Comparison of ENCODE assay signal across 8 mouse cellular contexts in the genomic region with DNA sequence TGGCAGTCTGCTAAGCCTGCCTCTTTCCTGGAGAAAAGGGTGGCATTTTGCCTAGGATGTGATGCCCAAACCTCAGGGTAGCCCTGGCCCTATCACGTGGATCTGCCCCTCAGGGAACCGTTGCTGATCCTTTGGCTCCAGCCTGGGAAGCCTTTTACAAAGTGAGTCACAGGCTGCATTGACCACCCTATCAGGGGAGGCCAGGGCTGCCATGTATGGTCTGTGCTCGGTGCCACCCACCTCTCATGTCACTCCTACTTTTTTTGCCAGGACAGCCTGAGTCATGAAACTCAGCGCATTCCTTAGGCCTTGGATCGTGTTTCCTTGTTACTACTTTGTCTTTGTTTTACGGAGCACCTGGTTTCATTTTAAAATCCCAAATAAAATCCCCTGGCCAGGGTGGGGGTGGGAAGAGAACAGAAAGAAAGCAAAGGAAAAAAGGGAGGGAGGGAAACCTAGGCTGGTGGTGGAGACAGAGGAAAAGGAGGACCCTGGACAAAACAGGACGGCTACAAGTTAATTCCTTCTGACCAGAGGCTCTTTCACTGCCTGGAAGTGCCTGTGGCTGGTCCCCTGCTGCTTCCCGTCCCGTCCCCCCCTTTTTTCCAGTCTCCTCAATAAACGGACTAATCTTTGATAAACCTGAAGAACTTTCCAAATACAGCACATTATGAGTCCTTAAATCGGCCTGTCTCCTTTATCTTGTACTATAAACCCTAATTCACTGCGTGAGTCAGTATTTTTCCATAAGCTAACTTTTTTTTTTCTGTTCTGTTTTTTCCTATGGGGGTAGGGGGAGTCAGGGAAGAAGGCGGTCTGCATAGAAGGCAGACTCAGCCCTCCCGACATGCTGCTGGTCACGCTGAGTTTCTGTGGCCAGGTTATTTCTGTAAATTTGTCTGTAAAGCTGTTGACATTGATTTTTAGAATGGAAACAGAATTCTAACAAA. TPM values are rescaled to one million over a fixed set of nuclear protein-coding genes. Genes with fewer than 3 reads are reported as not detected.
DNase-seq lines count a peak whose midpoint lies in the region; ATAC-seq and TF ChIP-seq lines count a peak whose summit lies in the region.

No protein-coding gene starts in this region.

- H3K27ac ChIP-seq in ES-Bruce4 (ENCODE audit: insufficient read depth, low read length): no peak overlapping the region
- no peak overlapping the region for H3K27ac ChIP-seq in liver, embryonic 16.5 days (ENCODE audit: low read length)

- peak overlapping the region; percentile 83 for H3K9ac ChIP-seq in ES-Bruce4 (ENCODE audit: low read depth, poor library complexity, severe bottlenecking)
- no peak overlapping the region for H3K9ac ChIP-seq in liver, embryonic 16.5 days (ENCODE audit: low read depth, low read length)

- H3K9me3 ChIP-seq in ES-Bruce4 (replicated peaks; ENCODE audit: control insufficient read depth, insufficient read depth, low read length, poor library complexity, severe bottlenecking): peaks cover 6% of the 10 kb centered on the region
- no peaks in the 10 kb centered on the region for H3K9me3 ChIP-seq in liver, embryonic 16.5 days (replicated peaks; ENCODE audit: control insufficient read depth, low read length)

- no peak overlapping the region; the same call in 1 of the 2 replicates for H3K4me3 ChIP-seq in ES-Bruce4 (ENCODE audit: low read depth, low read length)
- no peak overlapping the region for H3K4me3 ChIP-seq in liver, embryonic 16.5 days (ENCODE audit: low read depth, low read length)

- peak; percentile 81 for DNase-seq in cerebellum, adult 9-11 months
- DNase-seq in gastrocnemius, postnatal 10 days: peak; percentile 18
- peak; percentile 87 for DNase-seq in hindlimb bud, embryonic 11.5 days (ENCODE audit: extremely low spot score, low read depth, low spot score)
- DNase-seq in retina, embryonic 14.5 days (ENCODE audit: low spot score): peak; percentile 40

- H3K27me3 ChIP-seq in ES-Bruce4 (ENCODE audit: control insufficient read depth, insufficient read depth, low read length, poor library complexity, severe bottlenecking): no peaks in the 10 kb centered on the region
- no peaks in the 10 kb centered on the region for H3K27me3 ChIP-seq in liver, embryonic 16.5 days (ENCODE audit: control insufficient read depth, insufficient read depth, low read depth, low read length)

- no peaks in the 10 kb centered on the region for H3K36me3 ChIP-seq in ES-Bruce4 (ENCODE audit: control insufficient read depth, insufficient read depth, low read length, poor library complexity, severe bottlenecking)
- no peaks in the 10 kb centered on the region for H3K36me3 ChIP-seq in liver, embryonic 16.5 days (ENCODE audit: control insufficient read depth, insufficient read depth)

- TF ChIP-seq POLR2A in ES-Bruce4 (IDR thresholded peaks at IDR 0.05; ENCODE audit: insufficient read depth, low read length): no peak

- peak overlapping the region; percentile 60 for H3K4me2 ChIP-seq in liver, embryonic 16.5 days (ENCODE audit: low read depth, low read length)

- no peak for ATAC-seq in liver, embryonic 16.5 days (ENCODE audit: low read depth)
- no peak for ATAC-seq in activated CD4-positive, CD25-positive, alpha-beta regulatory T cell, adult 4 months
- ATAC-seq in CD4-positive, CD25-positive, alpha-beta regulatory T cell, adult 4 months: no peak

- TF ChIP-seq EP300 in ES-Bruce4 (IDR thresholded peaks at IDR 0.05; ENCODE audit: insufficient read depth, low read depth, low read length): no peak

- no peak for TF ChIP-seq CTCF in ES-Bruce4 (IDR thresholded peaks at IDR 0.05; ENCODE audit: low read depth, low read length)

- WGBS in liver, embryonic 16.5 days (ENCODE audit: insufficient replicate concordance): 33% methylated on average over 15 of the region's 15 CpGs

- H3K4me1 ChIP-seq in ES-Bruce4 (ENCODE audit: control insufficient read depth, insufficient read depth, low read length): peaks cover 2% of the 10 kb centered on the region
- H3K4me1 ChIP-seq in liver, embryonic 16.5 days (ENCODE audit: control insufficient read depth, low read depth, low read length): no peaks in the 10 kb centered on the region; the same call in 1 of the 2 replicates

RNA-seq across cellular contexts. Expression of gene 1700011L22Rik, which starts 39.4 kb away (rescaled TPM):
- not detected in 2 replicates for polyA plus RNA-seq in ES-Bruce4 (2011; ENCODE audit: insufficient read depth, insufficient read length, low read depth, missing spikeins)
- total RNA-seq in gastrocnemius, postnatal 10 days (2021): not detected
- not detected in 2 replicates for polyA plus RNA-seq in liver, embryonic 16.5 days (2015; fragmentation: Nextera tagmentation; extraction: Ambion mirVana)
- polyA plus RNA-seq in activated CD4-positive, CD25-positive, alpha-beta regulatory T cell, adult 4 months (2017; shearing (Covaris generic)): not detected
- polyA plus RNA-seq in CD4-positive, CD25-positive, alpha-beta regulatory T cell, adult 4 months (2017; shearing (Covaris generic)): not detected

Comparison
In these comparisons a context has a peak if more than half of its experiments do, and no peak if none do; other contexts are left out.
1. DNase-seq: peak in every context shown above with its lines; median percentile 87 in hindlimb bud, embryonic 11.5 days; 81 in cerebellum, adult 9-11 months; 40 in retina, embryonic 14.5 days; 18 in gastrocnemius, postnatal 10 days.